10 mouse cellular contexts compared by ENCODE assay signal in the genomic region with DNA sequence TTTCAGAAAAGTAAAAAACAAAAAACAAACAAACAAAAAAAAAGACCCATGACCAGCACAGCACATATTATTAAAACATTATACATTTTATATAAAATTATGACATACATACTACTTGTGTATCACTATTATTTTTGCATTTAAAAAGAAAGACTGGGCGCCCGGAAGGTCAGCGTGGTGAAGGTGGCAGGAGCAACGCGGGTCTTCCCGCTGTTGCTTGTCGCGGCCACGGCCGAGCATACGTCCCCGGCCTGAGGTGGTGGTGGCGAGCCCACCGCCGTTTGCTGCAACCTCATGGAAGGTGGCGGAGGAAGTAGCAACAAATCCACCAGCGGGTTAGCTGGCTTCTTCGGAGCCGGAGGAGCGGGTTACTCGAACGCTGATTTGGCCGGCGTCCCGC. TPM values are rescaled to one million over a fixed set of nuclear protein-coding genes. Genes with fewer than 3 reads are reported as not detected.
DNase-seq lines count a peak whose midpoint lies in the region; ATAC-seq and TF ChIP-seq lines count a peak whose summit lies in the region.
"Not testable (repeated sequence)": the region's sequence is repeated elsewhere in the genome, so short reads cannot be mapped to it uniquely, and the experiment has no call there.
"Had no signal": no experiment of that assay in that cellular context is flagged by ENCODE, and none has a peak within 500 bp of the region (broad histone marks: within the 10 kb centered on the region; RNA-seq: fewer than 3 reads in every experiment).

A gene (plus strand): TSS at position 172 of the 400 bp plus-strand sequence.

- not testable (repeated sequence) for H3K9me3 ChIP-seq in CH12.LX (replicated peaks; ENCODE audit: low read length)

- not testable (repeated sequence) for TF ChIP-seq POLR2A in CH12.LX (IDR thresholded peaks at IDR 0.05; ENCODE audit: low read depth, low read length)

- TF ChIP-seq EP300 in CH12.LX (IDR thresholded peaks at IDR 0.05; ENCODE audit: low read length) = not testable (repeated sequence)

- H3K36me3 ChIP-seq in CH12.LX (replicated peaks in 1 of 2; ENCODE audit: control insufficient read depth in 1 of 2, insufficient read depth in 1 of 2, low read length in 1 of 2) = not testable (repeated sequence)

- intact Hi-C loops in heart, postnatal 25 days (cut with DNase I); left cerebral cortex, postnatal 36 days (cut with DNase I): not testable (repeated sequence)

- not testable (repeated sequence) for H3K4me1 ChIP-seq in CH12.LX (ENCODE audit: control insufficient read depth in 1 of 2, insufficient read depth in 2 of 2)

- not testable (repeated sequence) for H3K79me2 ChIP-seq in CH12.LX (replicated peaks; ENCODE audit: control insufficient read depth, extremely low read depth, insufficient read depth, poor library complexity, severe bottlenecking)

- not testable (repeated sequence) for DNase-seq in CH12.LX (ENCODE audit: extremely low read depth); adrenal gland, postnatal 25 days; gonadal fat pad, adult 2 months (ENCODE audit: low read depth); heart, postnatal 25 days (ENCODE audit: low spot score); layer of hippocampus, adult 8-10 months (ENCODE audit: low spot score in 2 of 2); left cerebral cortex, postnatal 36 days (ENCODE audit: low spot score in 2 of 2)

- not testable (repeated sequence) for H3K9ac ChIP-seq in CH12.LX (ENCODE audit: insufficient read depth, low read depth)

- not testable (repeated sequence) for H3K4me2 ChIP-seq in CH12.LX (ENCODE audit: insufficient read depth, low read depth, poor library complexity, severe bottlenecking)

- not testable (repeated sequence) for H3K27ac ChIP-seq in CH12.LX (ENCODE audit: insufficient read depth, low read depth)

- in situ Hi-C loops in CH12.LX (cut with MboI; ENCODE audit: low pct_ligation_motif_present, low pct_unique_long_range_greater_than_20kb, low sequenced_read_pairs) = not testable (repeated sequence)

- dilution Hi-C loops in CH12.LX (cut with MboI; ENCODE audit: extremely low pct_ligation_motif_present, extremely low pct_unique_long_range_greater_than_20kb, low sequenced_read_pairs) = not testable (repeated sequence)

- peak; percentile 87 for ATAC-seq in erythroid progenitor cell, adult 5-6 weeks (replicated peaks; ENCODE audit: low FRiP score, poor library complexity, severe bottlenecking)
- not testable (repeated sequence) for ATAC-seq in monocyte, adult 5-6 weeks (replicated peaks; ENCODE audit: insufficient number of reproducible peaks, low FRiP score, low TSS enrichment, poor library complexity, severe bottlenecking)

- not testable (repeated sequence) for H3K27me3 ChIP-seq in CH12.LX (replicated peaks)

- TF ChIP-seq CTCF in CH12.LX (conservative IDR thresholded peaks at IDR 0.05 in 1 of 2, IDR thresholded peaks at IDR 0.05 in 1 of 2; ENCODE audit: low read depth in 2 of 2, low read length in 2 of 2) = not testable (repeated sequence)

- H3K4me3 ChIP-seq in CH12.LX (replicated peaks in 1 of 3; ENCODE audit: low read depth in 2 of 3, low read length in 2 of 3, poor library complexity in 1 of 3) = not testable (repeated sequence)

- TF ChIP-seq RAD21 in CH12.LX (IDR thresholded peaks at IDR 0.05; ENCODE audit: low read depth, low read length) = not testable (repeated sequence)

RNA-seq across cellular contexts. Expression of the gene that starts here (rescaled TPM):
- total RNA-seq in CH12.LX (2012; rRNA removed) (19.6 and 21.6 TPM in 2 replicates), CH12.LX (2014; rRNA removed) (220 and 268 TPM in 2 replicates)
- 29.6 and 122 TPM in 2 replicates for polyA plus RNA-seq in CH12.LX (2012; ENCODE audit: insufficient read length, low read depth)
- 23.4 and 50.5 TPM in 2 replicates for total RNA-seq in adrenal gland, postnatal 25 days (2021)
- total RNA-seq in erythroid progenitor cell, adult 5-6 weeks (2015; ENCODE audit: low replicate concordance) = 15.1 and 18.9 TPM in 2 replicates
- total RNA-seq in erythroid progenitor cell, adult 5-6 weeks (2017; ENCODE audit: low replicate concordance) = 17.1 TPM in 1 of 2 replicates, not detected in the other
- 15.0 and 15.5 TPM in 2 replicates for polyA plus RNA-seq in gonadal fat pad, adult 2 months (2012; rRNA removed)
- total RNA-seq in heart, postnatal 25 days (2021) = 100 to 1,000 TPM; 130 to 168 TPM
- total RNA-seq in layer of hippocampus, adult 8-10 months (2022) = 10 to 100 TPM; 11.3 to 59.5 (median 37.4) TPM
- total RNA-seq in left cerebral cortex, postnatal 36 days (2021) = 10 to 100 TPM; 39.0 to 45.6 TPM
- 19.9 to 76.6 TPM (median 34.6 TPM) in 3 replicates for total RNA-seq in monocyte, adult 5-6 weeks (2017)
- polyA plus RNA-seq: embryonic facial prominence, embryonic 15.5 days; limb, embryonic 12.5 days had no signal
